Mouse (Mus musculus) erythroid progenitor cell, adult 5-6 weeks (primary cell): ENCODE data around the gene Brox. TPM values are rescaled to one million over a fixed set of nuclear protein-coding genes. Genes with fewer than 3 reads are reported as not detected.

Source experiments
- ATAC-seq: replicated peaks from 2 replicates; pipeline ENCODE4 v1.8.0; 2016; ENCODE audit warnings: moderate number of reproducible peaks, mild to moderate bottlenecking, moderate TSS enrichment, inconsistent platforms; ENCODE audit not compliant: poor library complexity, low FRiP score, severe bottlenecking
- total RNA-seq, 2 experiments: library from RNA; stranded (forward) in 1 of 2; stranded (reverse) in 1 of 2; fragments of 150-400 nt in 1 of 2; fragments of 186-747, 209-891 nt in 1 of 2; gene quantifications; 2 replicates each; pipeline versions ENCODE4 v1.2.3 to v1.2.4; 2015 to 2017; ENCODE audit warnings: low replicate concordance in 2 of 2

Brox gene
- total RNA-seq, 2 experiments from 2014 or later = 32.7 to 82.6 TPM

- no peak for ATAC-seq
Observed at GRCm38 (mm10) chr1:183274385-183274784, 22.7 kb downstream of the Brox start.

- ATAC-seq = no peak
Observed at GRCm38 (mm10) chr1:183272867-183273818, 23.9 kb downstream of the Brox start.

GRCm38 (mm10) chr1:183267666-183268065 lies 29.4 kb downstream of the Brox start:
- no peak for ATAC-seq

GRCm38 (mm10) chr1:183265921-183266467 lies 31.1 kb downstream of the Brox start:
- no peak for ATAC-seq

GRCm38 (mm10) chr1:183264145-183265008 lies 32.7 kb downstream of the Brox start:
- no peak for ATAC-seq

GRCm38 (mm10) chr1:183252574-183252973 lies 44.5 kb downstream of the Brox start:
- ATAC-seq = no peak

- no peak for ATAC-seq
Observed at GRCm38 (mm10) chr1:183251818-183252217, 45.3 kb downstream of the Brox start.

- no peak for ATAC-seq
Observed at GRCm38 (mm10) chr1:183250612-183251011, 46.5 kb downstream of the Brox start.

GRCm38 (mm10) chr1:183248144-183248543 lies 48.9 kb downstream of the Brox start:
- ATAC-seq = no peak

GRCm38 (mm10) chr1:183243293-183243692 lies 53.8 kb downstream of the Brox start:
- no peak for ATAC-seq

GRCm38 (mm10) chr1:183237901-183238300 lies 59.2 kb downstream of the Brox start:
- no peak for ATAC-seq

- ATAC-seq = no peak
Observed at GRCm38 (mm10) chr1:183236460-183236859, 60.6 kb downstream of the Brox start.

GRCm38 (mm10) chr1:183233679-183234174 lies 63.3 kb downstream of the Brox start:
- ATAC-seq = no peak

GRCm38 (mm10) chr1:183232985-183233678 lies 63.9 kb downstream of the Brox start:
- no peak for ATAC-seq

GRCm38 (mm10) chr1:183227469-183227868 lies 69.6 kb downstream of the Brox start:
- no peak for ATAC-seq

Other genes with a start within 250 kb of the Brox start
- 2.1 and 8.6 TPM in 2 replicates for gene Disp1, start 75.7 kb downstream of the Brox start, total RNA-seq (2015; ENCODE audit: low replicate concordance)
- 0.39 and 6.7 TPM in 2 replicates for gene Disp1, start 75.7 kb downstream of the Brox start, total RNA-seq (2017; ENCODE audit: low replicate concordance)
- 40.7 and 75.9 TPM in 2 replicates for gene Aida, start 679 bp downstream of the Brox start, total RNA-seq (2015; ENCODE audit: low replicate concordance)
- 90.7 and 92.3 TPM in 2 replicates for gene Aida, start 679 bp downstream of the Brox start, total RNA-seq (2017; ENCODE audit: low replicate concordance)
- 25.6 and 59.5 TPM in 2 replicates for gene Mia3, start 72.3 kb upstream of the Brox start, total RNA-seq (2015; ENCODE audit: low replicate concordance)
- gene Mia3, start 72.3 kb upstream of the Brox start, total RNA-seq (2017; ENCODE audit: low replicate concordance) = 32.2 and 47.9 TPM in 2 replicates
- 0.84 and 2.5 TPM in 2 replicates for gene Taf1a, start 91.7 kb upstream of the Brox start, total RNA-seq (2015; ENCODE audit: low replicate concordance)
- 4.0 TPM in 1 of 2 replicates, not detected in the other for gene Taf1a, start 91.7 kb upstream of the Brox start, total RNA-seq (2017; ENCODE audit: low replicate concordance)
- gene Hhipl2, start 120.9 kb upstream of the Brox start, total RNA-seq (2015; ENCODE audit: low replicate concordance) = not detected in 2 replicates
- gene Hhipl2, start 120.9 kb upstream of the Brox start, total RNA-seq (2017; ENCODE audit: low replicate concordance) = not detected in 2 replicates